Mouse (Mus musculus) cerebellum, postnatal 25 days (tissue): Measurements from ENCODE around the gene Zfp385a.

ENCODE experiments used
- DNase-seq, 2 experiments: peaks; one replicate each; pipeline ENCODE4 v3.0.0; 2021; ENCODE audit warnings: mixed read lengths in 2 of 2

Zfp385a gene

GRCm38 (mm10) chr15:103339961-103340337 lies at the start of gene Zfp385a:
Zfp385a (minus strand) TSS chr15:103340093.
- peak in 1 of 2 experiments; percentile 75 for DNase-seq

- peak in 1 of 2 experiments; percentile 27 for DNase-seq
These were observed 48.8 kb upstream of the Zfp385a start for GRCm38 (mm10) chr15:103388556-103389145.

GRCm38 (mm10) chr15:103383771-103384488 lies 44.0 kb upstream of the Zfp385a start:
- peak; percentile 8 to 38 for DNase-seq

GRCm38 (mm10) chr15:103382795-103383406 lies 43.0 kb upstream of the Zfp385a start:
- DNase-seq: peak; percentile 22 to 56

GRCm38 (mm10) chr15:103382075-103382474 lies 42.2 kb upstream of the Zfp385a start:
- no peak for DNase-seq

DNA sequence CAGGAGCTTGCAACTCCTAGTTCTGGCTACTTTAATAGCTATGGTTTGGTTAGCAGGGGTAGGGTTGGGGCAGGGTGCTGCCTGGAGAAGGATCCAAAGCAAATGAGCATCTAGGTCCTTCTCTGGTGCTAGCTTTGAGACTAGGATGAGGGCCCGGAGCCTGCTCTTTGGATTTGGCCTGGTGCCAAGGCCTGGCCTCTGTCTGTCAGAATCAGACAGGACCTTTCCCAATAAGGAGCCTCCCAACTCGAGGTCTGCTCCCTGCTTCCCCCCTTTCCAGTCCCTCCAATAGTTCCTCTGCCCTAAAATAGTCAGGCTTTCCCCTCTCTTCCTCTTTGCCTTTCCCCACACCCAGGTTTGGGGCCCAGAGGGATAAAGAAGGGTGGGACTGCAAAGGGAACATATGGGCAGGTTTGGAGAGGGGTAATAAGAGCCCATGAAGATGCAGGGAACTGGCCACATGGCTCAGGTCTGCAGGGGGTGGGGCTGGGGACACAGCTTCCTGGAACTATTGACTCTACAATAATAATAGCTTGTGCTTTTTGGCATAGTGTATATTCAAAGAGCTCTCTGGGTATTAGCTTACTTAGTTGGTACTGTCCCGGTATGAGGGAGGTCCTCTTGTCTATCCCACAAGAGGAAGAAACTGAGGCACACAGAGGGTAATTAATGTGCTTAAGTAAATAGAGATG lies 38.9 kb upstream of the Zfp385a start:
- DNase-seq: peak; percentile 18 to 39

DNA sequence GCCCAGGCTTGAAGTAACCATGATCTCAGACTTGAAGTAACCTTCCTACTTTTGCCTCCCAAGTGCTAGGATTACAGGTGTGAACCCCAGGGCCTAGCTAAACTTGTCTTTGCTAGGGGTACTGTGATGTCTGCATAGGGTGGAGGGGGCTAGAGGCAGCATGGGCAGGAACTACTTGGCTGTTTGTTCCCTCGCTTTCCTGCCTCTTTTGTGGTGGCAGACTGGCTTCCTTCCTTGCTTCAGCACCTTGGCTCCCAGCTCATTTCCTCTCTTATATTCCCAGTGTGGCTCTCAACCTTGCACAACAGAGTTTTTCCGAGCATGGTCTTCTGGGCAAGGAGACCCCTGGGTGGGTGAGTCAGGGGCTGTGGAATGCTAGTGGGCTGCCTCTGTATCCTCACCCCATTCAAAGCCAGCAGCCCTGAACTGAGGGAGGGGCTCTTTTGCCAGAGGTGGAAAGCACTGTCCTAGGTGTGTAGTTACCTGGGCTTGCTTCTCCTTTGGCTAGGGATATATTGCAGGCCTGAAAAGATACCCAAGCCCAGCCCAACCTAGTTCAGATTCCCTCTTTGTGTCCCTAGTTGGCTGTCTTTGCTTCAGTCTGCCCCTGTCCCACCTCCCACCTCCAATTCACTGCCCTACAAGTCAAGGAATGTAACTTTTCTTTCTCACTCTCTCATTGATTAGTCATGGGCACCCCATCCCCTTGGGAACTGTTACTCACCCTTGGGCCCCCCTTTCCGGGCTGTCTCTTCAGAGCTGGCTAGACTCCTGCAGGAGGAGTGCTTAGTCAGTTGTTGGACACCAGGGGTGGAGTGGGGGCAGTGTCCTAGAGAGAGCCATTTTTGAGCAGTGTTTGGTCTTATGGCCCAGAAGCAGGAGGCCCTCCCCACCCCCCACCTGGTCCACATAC lies 38.1 kb upstream of the Zfp385a start:
- DNase-seq: no peak

DNA sequence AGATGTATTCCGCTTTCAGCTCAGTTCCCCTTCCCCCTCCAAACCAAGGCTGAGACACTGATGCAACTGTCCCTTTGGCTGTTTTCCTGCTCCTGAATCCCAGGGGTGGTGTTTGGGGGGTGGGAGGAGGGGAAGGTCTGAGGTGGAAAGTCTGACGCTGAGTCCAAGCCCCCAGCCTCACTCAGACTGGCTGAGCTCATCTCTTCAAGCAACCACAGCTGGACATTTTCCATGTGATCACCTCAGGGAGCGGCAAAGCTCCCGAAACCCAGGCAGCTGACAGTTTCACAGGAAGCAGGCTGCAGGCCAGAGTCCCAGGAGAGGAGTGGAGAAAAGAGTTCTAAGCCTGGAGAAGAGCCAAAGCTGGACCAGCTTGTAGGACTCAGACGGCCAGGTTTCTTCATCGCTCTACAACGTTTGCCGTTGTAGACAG lies 37.0 kb upstream of the Zfp385a start:
- peak in 1 of 2 experiments; percentile 25 for DNase-seq

DNA sequence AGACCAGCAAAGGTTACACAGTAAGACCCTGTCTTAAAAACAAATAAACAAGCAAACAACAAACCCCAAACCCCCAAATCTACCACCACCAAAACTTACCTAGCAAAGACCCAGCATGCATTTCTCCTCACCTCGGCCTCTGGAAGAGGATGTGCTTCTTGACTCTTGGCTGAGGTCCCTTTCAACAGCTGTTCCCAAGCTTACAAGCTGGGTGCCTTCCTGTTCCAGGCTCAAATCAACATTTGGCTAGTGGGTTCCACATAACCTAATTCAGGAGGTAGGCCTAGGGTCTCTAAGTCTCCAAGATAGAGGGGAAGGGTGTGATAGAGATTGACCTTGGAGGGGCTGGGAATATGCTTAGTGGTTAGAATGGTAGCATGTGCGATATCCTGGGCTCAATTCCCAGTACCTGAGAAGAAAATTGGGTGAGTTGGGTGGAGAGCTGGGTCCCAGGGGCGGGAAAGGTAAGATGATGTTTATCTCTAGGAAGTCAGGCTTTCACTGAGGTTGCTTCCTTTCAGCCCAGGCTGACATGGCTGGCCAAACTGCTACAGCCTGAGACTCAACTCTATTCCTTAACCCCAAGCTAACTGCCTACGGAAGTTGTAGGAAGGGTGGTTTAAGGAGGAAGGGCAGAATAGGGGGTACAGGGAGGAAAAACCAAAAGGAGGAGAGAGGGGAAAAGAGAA lies 35.4 kb upstream of the Zfp385a start:
- DNase-seq: no peak

DNA sequence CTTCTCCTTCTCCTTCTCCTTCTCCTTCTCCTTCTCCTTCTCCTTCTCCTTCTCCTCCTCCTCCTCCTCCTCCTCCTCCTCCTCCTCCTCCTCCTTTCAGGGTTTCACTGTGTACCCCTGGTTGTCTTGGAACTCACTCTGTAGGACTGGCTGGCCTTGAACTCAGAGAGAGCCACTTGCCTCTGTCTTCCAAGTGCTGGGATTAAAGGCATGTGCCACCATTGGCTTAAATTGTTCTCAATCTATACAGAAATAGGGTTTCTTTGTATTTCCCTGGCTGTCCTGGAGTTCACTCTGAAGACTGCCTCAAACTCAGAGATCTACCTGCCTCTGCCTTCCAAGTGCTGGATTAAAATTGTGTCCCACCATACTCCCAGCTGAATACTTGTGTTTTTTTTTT lies 32.6 kb upstream of the Zfp385a start:
- no peak for DNase-seq

DNA sequence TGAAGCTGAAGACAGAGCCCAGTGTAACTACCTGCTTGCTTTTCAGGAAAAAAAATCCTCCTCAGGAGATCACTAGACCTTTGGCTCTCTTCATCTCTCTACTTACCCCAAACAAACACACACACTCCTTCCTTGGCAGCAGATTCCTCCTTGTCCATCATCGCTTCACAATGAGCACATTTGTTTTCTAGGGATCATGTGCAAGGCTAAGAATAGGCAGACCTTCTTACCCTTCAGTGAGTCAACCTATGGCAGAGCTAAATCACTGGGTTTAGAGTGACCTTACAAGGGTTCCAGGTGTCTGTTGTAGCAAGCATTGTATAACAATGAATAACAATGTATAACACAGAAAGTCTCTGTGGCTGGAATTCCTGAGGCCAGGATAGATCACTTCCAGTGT lies 31.8 kb upstream of the Zfp385a start:
- DNase-seq: no peak

- DNase-seq: no peak
These were observed 31.3 kb upstream of the Zfp385a start for GRCm38 (mm10) chr15:103371208-103371607.

- no peak for DNase-seq
These were observed 30.6 kb upstream of the Zfp385a start for GRCm38 (mm10) chr15:103370462-103370861.

GRCm38 (mm10) chr15:103369123-103369522 lies 29.2 kb upstream of the Zfp385a start:
- no peak for DNase-seq

DNA sequence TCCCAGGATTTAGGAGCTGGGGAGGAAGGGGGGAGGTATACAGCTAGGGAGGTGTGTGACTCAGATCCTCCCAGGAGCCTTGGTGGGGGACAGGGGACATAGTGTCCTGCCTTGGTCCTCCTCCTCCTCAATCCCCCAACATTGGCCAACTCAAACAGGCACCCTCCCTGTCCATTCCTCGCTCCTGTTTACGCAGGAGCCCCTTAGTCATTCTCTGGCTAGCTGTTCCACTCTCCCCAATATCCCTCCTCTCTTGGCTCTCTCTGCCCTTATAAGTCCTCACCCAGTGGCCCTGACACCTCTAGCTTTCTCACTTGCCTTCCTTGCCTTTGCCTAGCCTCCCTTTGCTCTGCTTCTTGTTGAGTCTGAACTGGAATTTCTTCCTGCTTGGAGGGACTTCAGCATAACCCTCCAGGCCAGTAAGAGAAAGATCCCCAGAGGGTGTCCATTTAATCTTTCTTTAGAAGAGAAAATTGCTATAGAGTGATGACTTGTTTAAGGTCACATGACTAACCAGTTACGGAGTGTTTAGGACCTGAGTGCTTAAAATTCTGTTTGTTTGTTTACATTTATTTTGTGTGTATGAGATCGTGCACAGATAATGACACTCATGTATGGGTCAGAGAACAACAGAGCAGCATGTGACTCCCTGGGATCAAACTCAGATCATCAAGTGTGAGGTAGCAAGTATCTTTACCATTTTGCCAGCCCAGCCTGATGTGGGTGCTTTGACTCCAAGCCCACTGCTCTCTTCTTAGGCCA lies 28.5 kb upstream of the Zfp385a start:
- DNase-seq: no peak

DNA sequence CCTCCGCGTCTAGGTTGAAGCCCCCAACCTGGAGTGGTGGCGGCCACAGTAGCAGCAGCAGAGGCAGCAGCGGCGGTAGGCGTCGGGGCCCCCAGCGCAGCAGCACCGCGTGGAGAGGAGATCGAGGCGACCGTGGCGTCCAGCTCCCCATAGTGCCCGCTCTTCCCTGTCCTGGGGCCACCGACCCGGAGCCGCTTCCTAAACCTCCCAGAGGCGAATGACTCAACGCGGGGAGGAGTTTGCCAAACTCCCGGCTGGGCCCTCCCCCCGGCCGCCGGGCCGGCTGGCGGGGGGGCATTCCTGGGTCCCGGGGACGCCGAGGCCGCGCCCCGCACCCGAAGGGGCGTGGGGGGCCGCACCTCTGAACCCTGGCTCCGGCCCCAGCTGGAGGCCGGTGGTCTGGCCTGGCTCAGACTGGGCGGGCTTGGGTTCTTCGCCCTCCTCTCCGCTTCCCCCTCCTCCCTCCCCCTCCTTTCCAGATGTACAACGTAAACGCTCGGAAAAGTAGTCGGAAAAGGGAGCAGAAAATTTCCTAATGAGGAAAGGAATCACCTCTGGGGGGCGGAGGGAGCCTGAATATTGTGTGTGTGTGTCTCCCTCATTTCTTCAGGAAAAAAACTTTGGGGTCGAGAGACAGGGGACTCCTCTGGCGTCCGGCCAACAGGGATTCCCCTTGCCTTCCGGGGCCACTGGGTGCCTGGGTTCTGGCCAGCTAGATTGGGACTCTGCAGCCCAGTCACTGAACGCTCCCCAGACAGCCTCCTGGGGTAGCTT lies 26.7 kb upstream of the Zfp385a start, which contains the start of gene Itga5:
Itga5 (minus strand) TSS at position 388 of the 774 bp plus-strand sequence.
- peak in 1 of 2 experiments; percentile 53 for DNase-seq

DNA sequence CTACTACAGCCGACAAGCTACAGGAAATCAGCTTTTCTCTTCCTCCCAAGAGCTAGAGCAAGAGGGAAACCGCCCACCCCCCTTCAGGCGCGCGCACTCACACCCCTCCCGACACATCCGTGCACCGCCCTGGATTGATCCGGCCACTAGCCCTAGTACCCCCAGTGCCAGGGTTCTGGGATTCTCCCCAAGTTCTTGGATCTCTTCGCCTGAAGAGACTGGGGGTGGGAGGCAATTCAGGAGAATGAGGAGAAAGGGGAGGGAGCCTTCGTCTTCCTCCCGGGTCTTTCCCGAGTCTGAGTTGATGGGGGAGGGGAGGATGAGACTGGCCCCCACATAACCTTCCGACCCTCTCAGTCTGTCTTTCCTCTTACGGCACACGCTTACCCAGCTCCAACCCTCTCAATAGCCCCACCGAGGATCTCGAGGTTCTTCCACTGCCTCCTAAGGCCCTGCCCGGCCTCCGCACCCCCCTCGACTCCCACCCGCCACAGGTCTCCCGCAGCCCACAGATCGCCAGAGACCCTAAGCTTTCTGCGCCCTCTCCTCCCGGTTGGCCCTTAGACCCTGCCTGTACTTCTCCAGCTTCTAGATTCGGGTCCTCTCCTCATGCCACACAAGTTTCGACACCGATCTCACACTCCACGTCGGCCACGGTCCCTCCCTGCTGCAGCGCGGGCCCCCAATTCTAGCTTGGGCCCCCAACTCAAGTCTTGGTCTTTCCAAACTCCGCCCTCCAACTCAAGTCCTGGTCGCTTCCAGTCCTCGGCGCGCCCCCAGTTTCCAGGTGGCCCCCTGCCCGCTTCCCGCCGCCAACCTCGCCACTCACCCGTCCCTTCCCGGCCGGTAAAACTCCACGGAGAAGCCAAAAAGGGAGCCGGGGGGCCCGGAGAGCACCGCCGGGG lies 25.8 kb upstream of the Zfp385a start:
- DNase-seq: no peak

GRCm38 (mm10) chr15:103364761-103365160 lies 24.9 kb upstream of the Zfp385a start:
- DNase-seq: no peak

GRCm38 (mm10) chr15:103363809-103364208 lies 23.9 kb upstream of the Zfp385a start:
- no peak for DNase-seq
